Mouse (Mus musculus) embryonic fibroblast, embryonic 13.5 days (primary cell): ENCODE measurements around the gene Dock4. TPM values are rescaled to one million over a fixed set of nuclear protein-coding genes. Genes with fewer than 3 reads are reported as not detected.

ENCODE experiments used
- H3K27ac ChIP-seq: 2 replicates; pipeline ENCODE4 v1.5.1; 2012; ENCODE audit warnings: low read length, control low read depth, inconsistent platforms; ENCODE audit not compliant: insufficient read depth
- H3K4me1 ChIP-seq: 2 replicates; pipeline ENCODE4 v1.6.1; 2011; ENCODE audit warnings: low read length; ENCODE audit not compliant: control insufficient read depth, insufficient read depth
- H3K4me3 ChIP-seq: 2 replicates; pipeline ENCODE4 v1.5.1; 2011; ENCODE audit warnings: mild to moderate bottlenecking, control low read depth, low read length; ENCODE audit not compliant: insufficient read depth
- CTCF ChIP-seq: IDR thresholded peaks from 2 replicates; pipeline ENCODE4 v1.5.1; 2011; ENCODE audit warnings: mild to moderate bottlenecking, control low read depth, low read length, moderate library complexity, borderline replicate concordance; ENCODE audit not compliant: insufficient read depth
- POLR2A ChIP-seq: IDR thresholded peaks from 2 replicates; pipeline ENCODE4 v1.6.1; 2011; ENCODE audit warnings: low read depth, mild to moderate bottlenecking, control low read depth, low read length, moderate library complexity
- polyA plus RNA-seq: library from polyadenylated mRNA; stranded (reverse); fragments of >200 nt; gene quantifications from 2 replicates; pipeline ENCODE4 v1.2.4, GENCODE M21; 2011; ENCODE audit warnings: low read depth; ENCODE audit not compliant: missing spikeins, insufficient read length

Gene Dock4
- polyA plus RNA-seq, 1 experiment, result 12.7 TPM

DNA sequence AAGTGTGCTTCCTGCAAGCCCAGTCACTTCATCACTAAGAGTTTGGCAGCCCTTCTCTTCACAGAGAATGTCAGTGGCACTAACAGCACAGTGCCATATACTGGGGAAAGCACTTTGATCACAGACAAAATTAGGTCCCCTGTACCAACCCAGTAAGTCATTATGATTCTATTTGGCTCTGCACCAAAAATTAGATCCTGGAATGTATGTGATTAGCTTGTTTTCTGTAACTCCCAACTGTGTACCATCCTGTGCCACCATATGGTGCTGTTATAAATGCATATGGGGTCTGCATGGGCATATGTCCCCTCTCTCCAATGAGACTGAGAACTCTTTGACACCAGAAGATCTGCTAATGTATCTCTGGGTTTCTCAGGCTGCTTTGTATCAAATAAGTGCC, 382.3 kb downstream of the Dock4 start:
- H3K27ac ChIP-seq, result no peak overlapping the region
- no peak overlapping the region for H3K4me3 ChIP-seq
- peaks cover 4% of the 10 kb centered on the region; the same call in 1 of the 2 replicates for H3K4me1 ChIP-seq
- no peak for TF ChIP-seq CTCF
- no peak for TF ChIP-seq POLR2A

DNA sequence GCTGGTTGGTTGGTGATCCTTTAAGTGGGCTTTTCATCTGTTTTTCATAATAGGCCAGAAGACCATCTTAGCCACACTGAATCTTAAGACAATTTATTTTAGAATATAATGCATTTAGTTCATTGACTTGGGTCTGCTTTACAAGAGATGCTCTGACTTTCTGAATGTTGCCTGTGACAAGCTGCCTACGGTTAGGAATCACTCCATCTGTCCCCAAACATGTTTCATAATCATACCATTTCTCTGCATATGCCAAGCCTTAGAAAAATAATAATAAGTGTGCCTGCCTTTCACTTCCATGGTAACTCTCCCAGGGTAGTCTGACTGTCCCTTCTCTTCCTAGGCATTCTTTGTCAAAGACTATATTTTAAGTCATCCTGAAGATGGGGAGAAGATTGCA, 383.5 kb downstream of the Dock4 start:
- Histone ChIP-seq H3K4me3 (no peak overlapping the region), H3K4me1 (no peaks in the 10 kb centered on the region), H3K27ac (no peak overlapping the region)
- no peak for TF ChIP-seq CTCF
- no peak for TF ChIP-seq POLR2A

DNA sequence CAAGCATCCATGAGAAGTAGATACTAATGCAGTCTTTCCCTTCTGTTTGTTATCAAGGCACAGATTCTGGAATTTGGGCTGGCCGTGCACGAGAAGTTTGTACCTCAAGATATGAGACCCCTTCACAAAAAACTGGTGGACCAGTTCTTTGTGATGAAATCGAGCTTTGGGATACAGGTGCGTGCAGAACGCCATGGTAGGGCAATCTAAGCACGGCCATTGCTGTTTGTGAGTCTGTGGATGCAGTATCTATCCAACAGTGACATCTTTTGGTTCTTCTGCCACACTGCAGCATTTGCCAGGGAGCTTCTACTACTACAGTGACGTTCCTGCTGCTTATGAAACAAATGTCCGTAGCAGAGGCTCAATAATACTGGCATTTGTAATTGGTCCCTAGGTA, 386.4 kb downstream of the Dock4 start:
- no peak overlapping the region for H3K27ac ChIP-seq
- H3K4me1 ChIP-seq, result no peaks in the 10 kb centered on the region
- no peak overlapping the region for H3K4me3 ChIP-seq
- TF ChIP-seq CTCF (peak; percentile 25; the same call in 1 of the 2 replicates), POLR2A (no peak)

DNA sequence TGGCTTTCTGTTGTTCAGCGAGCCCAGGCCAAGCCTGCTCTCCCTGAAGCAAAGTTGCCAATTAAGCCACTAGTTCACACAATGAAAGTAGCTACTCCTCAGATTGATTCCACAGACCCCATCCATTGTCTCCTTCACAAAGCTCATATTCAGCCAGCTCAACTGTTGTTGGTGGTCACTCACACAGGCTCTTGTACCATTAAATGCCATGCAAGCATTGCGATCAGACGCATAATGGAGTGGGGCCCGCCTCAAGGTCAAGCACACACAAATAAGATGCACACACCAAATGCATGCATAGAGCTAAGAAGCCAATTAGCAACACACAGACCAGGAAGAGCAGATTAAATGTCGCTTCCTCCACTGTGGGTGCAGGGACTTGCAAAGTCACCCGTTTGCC, 391.2 kb downstream of the Dock4 start:
- TF ChIP-seq CTCF (no peak), POLR2A (no peak)
- Histone ChIP-seq H3K4me3 (no peak overlapping the region), H3K4me1 (no peaks in the 10 kb centered on the region), H3K27ac (no peak overlapping the region)

DNA sequence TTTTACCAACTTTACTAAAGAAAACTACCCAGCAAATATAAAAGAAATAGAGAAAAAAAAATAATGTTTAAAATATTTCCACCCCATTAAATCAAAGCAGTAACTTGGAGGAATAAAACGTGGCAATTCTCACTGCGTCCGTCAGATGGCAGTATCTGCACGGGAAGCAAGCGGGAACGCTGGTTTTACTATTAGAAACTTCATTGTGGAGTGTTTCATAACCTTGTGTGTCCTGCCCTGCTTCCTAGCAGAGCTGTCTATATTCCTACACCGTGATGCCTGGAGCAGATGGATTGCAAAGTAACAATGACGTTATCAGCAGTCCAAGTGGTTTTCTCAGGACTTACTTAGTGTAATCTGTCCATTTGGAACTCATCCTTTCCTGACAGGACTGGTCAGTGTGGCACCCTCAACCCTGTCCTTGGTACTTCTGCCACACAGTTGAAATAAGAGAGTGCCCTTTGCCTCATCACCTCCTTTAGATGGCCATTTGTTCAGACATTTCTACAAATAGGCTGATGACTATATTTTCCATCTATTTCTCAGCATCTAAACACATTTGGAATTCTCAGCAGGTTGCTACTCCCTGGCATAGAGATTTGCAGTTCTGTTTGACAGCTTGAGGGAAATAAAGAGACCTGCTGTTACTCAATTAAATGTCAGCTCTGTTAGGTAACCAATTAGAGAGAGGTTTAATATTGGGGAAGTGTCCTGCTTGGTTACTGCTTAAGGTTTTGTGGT, 392.0 kb downstream of the Dock4 start:
- Histone ChIP-seq H3K4me3 (no peak overlapping the region), H3K4me1 (no peaks in the 10 kb centered on the region), H3K27ac (no peak overlapping the region)
- TF ChIP-seq POLR2A, result no peak
- peak; percentile 73; the same call in 1 of the 2 replicates for TF ChIP-seq CTCF

DNA sequence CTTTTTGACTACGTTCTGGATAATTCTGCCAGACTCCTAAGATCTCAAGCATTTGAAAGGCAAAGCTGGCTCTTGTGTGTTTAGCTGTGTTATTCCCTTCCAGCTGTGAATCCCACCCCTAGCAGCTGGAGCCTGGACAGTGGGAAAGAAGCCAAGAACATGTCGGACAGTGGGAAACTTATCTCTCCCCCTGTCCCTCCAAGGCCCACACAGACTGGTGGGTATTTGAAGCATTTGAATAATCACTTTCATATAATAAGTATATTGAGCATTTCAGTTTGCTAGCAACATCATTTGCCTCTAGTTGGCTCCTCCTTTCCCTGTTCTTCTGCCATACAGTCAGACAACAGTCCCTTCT, 392.6 kb downstream of the Dock4 start:
- TF ChIP-seq CTCF (no peak), POLR2A (no peak)
- H3K4me1 ChIP-seq, result no peaks in the 10 kb centered on the region
- H3K27ac ChIP-seq, result no peak overlapping the region
- H3K4me3 ChIP-seq, result no peak overlapping the region

DNA sequence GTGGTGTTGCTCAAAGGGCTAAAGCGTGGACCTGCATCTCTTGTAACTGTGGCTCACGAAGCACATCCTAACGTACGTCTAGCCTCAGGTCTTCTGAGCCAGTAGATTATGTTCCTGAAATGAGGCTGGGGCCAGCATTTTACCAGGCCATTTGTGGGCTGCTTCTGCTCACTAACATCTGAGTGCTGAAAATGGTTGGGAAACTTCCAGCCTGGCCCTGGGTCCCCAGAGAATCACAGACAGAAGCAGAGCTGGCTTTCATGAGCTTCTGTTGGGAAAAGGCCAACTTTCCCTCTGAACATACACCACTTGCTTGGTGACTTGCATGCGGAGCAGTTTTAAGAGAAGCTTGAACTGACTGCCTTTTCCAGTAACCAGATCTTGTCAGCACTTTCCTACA, 393.2 kb downstream of the Dock4 start:
- TF ChIP-seq POLR2A (no peak), CTCF (no peak)

DNA sequence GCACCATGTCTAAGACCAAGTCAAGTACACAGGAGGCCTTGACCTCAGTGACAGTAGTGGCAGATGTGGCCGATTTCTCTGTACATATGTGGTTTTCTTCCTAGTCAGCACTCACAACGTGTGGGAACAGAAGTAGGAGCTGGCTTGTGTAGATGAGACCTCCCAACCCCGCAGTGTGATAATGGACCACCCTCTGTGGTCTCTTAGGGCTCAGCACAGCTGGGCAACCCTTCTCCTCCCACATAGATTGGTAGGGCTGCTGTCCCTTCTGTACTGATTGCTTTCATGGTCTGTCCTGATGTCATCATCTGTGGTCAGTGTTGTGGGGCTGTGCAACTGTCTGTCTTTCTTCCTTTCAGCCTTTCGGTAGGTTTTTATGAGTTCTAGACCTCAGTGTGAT, 394.1 kb downstream of the Dock4 start:
- no peak overlapping the region for H3K27ac ChIP-seq
- TF ChIP-seq CTCF, result no peak
- TF ChIP-seq POLR2A, result no peak
- no peaks in the 10 kb centered on the region for H3K4me1 ChIP-seq
- no peak overlapping the region for H3K4me3 ChIP-seq

More for the DNA sequence above, 393.2 kb downstream of the Dock4 start:
- Histone ChIP-seq H3K4me1 (no peaks in the 10 kb centered on the region), H3K27ac (no peak overlapping the region), H3K4me3 (no peak overlapping the region)

DNA sequence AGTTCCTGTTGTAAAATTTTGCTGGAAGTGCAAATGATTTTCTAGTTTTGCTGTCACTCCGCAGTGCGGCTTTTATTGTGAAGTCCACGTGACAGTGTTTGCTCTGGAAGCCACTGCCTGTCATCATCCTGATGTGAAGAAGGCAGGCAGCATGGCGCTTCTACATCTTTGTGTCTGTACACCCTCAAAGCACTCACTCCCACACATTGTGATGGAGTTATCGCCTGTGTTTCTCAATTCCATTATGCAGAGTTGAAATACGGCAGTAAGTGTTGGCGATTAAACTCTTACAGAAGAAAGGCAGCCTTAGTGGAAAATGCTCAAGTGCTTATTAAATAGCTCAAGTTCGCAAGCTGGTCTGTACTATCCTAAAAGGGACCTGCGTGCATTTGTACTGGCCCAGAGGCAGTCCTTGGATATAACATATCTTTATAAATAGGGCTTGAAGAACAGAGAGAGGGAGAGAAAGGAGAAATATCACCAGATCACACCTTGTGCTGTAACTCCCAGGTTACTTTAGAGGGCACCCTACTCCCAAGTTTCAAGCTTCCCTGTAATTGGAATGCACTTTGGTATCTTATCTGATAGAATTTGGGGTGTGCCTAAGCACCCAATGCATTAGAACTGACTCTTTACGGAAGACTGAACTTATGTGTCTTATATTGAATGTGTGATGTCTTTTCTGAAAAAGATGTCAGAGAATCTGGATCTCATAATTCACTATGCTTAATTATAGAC, 396.7 kb downstream of the Dock4 start:
- no peaks in the 10 kb centered on the region for H3K4me1 ChIP-seq
- TF ChIP-seq POLR2A (no peak), CTCF (no peak)
- no peak overlapping the region for H3K27ac ChIP-seq
- H3K4me3 ChIP-seq, result no peak overlapping the region

DNA sequence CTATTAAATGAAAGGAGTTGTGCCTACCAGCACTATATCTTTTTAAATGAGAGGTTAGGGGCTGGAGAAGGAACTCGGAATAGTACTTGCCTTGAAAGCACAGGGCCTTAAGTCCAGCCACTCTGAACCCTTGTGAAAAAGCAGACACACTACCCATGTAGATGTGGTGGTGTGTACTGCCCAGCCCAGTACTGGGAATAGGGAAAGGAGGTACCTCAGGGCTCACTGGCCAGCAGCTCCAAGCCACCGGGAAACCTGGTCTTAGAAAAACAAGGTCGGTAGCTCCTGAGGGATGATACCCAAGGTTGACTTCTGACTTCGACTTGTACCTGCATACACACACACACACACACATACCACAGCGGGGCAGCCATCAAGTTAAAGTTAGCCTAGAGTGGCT, 397.2 kb downstream of the Dock4 start:
- Histone ChIP-seq H3K27ac (no peak overlapping the region), H3K4me3 (no peak overlapping the region), H3K4me1 (no peaks in the 10 kb centered on the region)
- TF ChIP-seq POLR2A, result no peak
- no peak for TF ChIP-seq CTCF
